Mouse (Mus musculus) olfactory bulb, adult 2 months (tissue): ENCODE measurements around the gene Prc1.

Experiments used
- CTCF ChIP-seq: fragments of 200-500 bp; IDR thresholded peaks from 2 replicates; pipeline ENCODE4 v1.5.1; 2012; ENCODE audit warnings: low read depth, mild to moderate bottlenecking, low read length, moderate library complexity; ENCODE audit not compliant: insufficient read depth
- POLR2A ChIP-seq: fragments of 200-500 bp; IDR thresholded peaks from 2 replicates; pipeline ENCODE4 v1.6.1; 2012; ENCODE audit warnings: mild to moderate bottlenecking, low read depth, low read length, moderate library complexity; ENCODE audit not compliant: insufficient read depth

DNA sequence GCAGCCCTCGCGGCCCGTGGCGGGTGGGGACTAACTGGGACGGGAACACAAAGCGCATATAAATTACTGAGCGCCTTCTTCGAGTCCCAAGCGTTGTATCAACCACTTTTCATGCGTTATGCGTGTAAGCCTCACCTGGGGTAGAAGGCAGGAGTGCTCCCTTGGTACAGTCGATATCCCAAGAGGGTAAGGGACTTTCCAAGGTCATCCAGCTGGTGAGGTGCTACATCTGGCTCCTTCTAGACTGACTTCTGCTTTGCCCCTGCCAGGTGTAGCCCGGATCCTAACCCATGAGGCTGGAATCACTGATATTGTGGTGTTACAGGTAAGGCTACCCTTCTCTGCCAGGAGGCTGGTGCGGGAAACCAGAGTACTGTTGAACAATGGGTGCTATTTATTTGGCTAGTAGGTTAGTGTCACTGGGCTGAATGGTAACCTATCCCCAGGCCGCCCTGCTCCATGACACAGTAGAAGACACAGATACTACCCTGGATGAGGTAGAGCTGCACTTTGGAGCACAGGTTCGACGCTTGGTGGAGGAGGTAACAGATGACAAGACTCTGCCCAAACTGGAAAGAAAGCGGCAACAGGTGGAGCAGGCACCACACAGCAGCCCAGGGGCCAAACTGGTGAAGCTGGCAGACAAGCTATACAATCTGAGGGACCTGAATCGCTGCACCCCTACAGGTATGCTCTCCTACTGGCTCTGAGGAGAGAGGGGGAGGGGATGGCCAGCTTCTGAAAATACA, 49.2 kb downstream of the Prc1 start:
- no peak for TF ChIP-seq POLR2A
- no peak for TF ChIP-seq CTCF
